Mouse (Mus musculus) bone marrow, adult 2 months (tissue): ENCODE measurements around the gene Mecom. TPM values are rescaled to one million over a fixed set of nuclear protein-coding genes. Genes with fewer than 3 reads are reported as not detected.

Source experiments
- H3K27ac ChIP-seq: fragments of 200-500 bp; 2 replicates; pipeline ENCODE4 v1.5.1; 2012; ENCODE audit warnings: low read depth, mild to moderate bottlenecking, control low read depth, inconsistent platforms, low read length; ENCODE audit not compliant: control insufficient read depth, poor library complexity, insufficient read depth
- H3K4me1 ChIP-seq: fragments of 200-500 bp; 2 replicates; pipeline ENCODE4 v1.6.1; 2011; ENCODE audit warnings: low read length; ENCODE audit not compliant: control insufficient read depth, insufficient read depth
- H3K4me3 ChIP-seq: fragments of 200-500 bp; replicated peaks from 2 replicates; pipeline ENCODE3; 2011; ENCODE audit warnings: mild to moderate bottlenecking, low read depth, low read length, control low read depth; ENCODE audit not compliant: control insufficient read depth
- CTCF ChIP-seq: fragments of 200-500 bp; IDR thresholded peaks from 2 replicates; pipeline ENCODE4 v1.5.1; 2011; ENCODE audit warnings: low read length, control low read depth; ENCODE audit not compliant: control insufficient read depth, insufficient read depth
- POLR2A ChIP-seq: fragments of 200-500 bp; IDR thresholded peaks from 2 replicates; pipeline ENCODE4 v1.6.1; 2011; ENCODE audit warnings: low read depth, mild to moderate bottlenecking, control low read depth, low read length, borderline replicate concordance; ENCODE audit not compliant: control insufficient read depth
- WGBS: fragments of 180-500 bp; shearing (Covaris S2); methylation state at CpG from one replicate; pipeline ENCODE4 v1.1.7; 2018; 5-methylcytosine and 5-hydroxymethylcytosine counted together
- polyA plus RNA-seq: library from polyadenylated mRNA; stranded (reverse); fragments of >200 nt; gene quantifications from 2 replicates; pipeline ENCODE4 v1.2.4, GENCODE M21; 2011; ENCODE audit warnings: low replicate concordance; ENCODE audit not compliant: missing spikeins, insufficient read depth, insufficient read length

The Mecom gene
- polyA plus RNA-seq, 1 experiment, result 0.70 TPM

DNA sequence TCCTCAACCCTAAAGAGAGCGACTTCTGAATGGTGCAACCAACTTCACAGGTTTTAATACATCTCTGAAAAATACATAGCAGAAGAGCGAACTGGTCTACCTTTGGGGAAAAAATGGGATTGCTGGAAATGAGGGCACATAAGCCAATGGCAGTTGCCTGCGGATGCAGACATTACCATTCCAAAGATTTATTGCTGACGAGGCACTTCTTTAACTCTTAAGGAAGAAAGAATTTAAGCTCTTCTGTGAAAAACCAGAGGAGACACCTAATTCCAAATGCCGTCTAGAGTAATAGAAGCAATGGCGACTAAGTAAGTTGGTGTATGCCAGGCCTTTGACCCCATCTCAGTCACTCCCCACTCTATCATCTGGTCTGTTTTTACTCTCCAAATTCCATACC lies 240.2 kb downstream of the Mecom start:
- 81% methylated on average over 6 of the region's 6 CpGs for whole genome bisulfite sequencing
- no peaks in the 10 kb centered on the region for H3K4me1 ChIP-seq
- H3K4me3 ChIP-seq, result no peak overlapping the region

GRCm38 (mm10) chr3:30306080-30306479 lies 241.7 kb downstream of the Mecom start:
- TF ChIP-seq POLR2A, result no peak
- no peak for TF ChIP-seq CTCF
- no peak overlapping the region for H3K27ac ChIP-seq
- no peak overlapping the region for H3K4me3 ChIP-seq
- WGBS, result 85% methylated on average over 3 of the region's 3 CpGs
- no peaks in the 10 kb centered on the region for H3K4me1 ChIP-seq

More for the DNA sequence above, 240.2 kb downstream of the Mecom start:
- no peak overlapping the region for H3K27ac ChIP-seq
- no peak for TF ChIP-seq CTCF
- no peak for TF ChIP-seq POLR2A

- Histone ChIP-seq H3K4me3 (no peak overlapping the region), H3K27ac (no peak overlapping the region), H3K4me1 (no peaks in the 10 kb centered on the region)
- WGBS, result 60% methylated on average over 1 of the region's 1 CpGs
- no peak for TF ChIP-seq POLR2A
- no peak for TF ChIP-seq CTCF
Observed at GRCm38 (mm10) chr3:30299460-30299859, 248.3 kb downstream of the Mecom start.

- no peaks in the 10 kb centered on the region for H3K4me1 ChIP-seq
- no peak overlapping the region for H3K27ac ChIP-seq
- 51% methylated on average over 5 of the region's 5 CpGs for WGBS
- TF ChIP-seq POLR2A (no peak), CTCF (no peak)
- H3K4me3 ChIP-seq, result no peak overlapping the region
Observed at GRCm38 (mm10) chr3:30294433-30294832, 253.4 kb downstream of the Mecom start.

DNA sequence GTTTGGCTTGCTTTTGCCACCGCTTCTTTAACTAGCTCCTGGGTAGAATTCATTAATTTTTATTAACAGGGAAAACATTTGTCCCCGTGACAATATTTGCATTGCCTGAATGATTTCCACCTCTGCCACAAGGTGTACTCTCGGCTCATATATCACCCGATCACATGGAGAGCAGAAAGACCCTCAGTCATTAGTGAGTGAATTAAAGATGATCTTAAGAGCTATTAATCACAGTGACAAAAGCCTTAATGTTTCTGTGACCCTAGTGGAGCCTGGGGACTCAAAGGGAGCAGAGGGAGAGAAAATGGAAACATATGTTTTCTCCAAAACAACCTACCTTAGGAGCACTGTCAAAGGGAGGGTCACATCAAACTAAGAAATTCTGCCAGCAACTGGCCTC lies 261.3 kb downstream of the Mecom start:
- no peak overlapping the region for H3K4me3 ChIP-seq
- WGBS, result 79% methylated on average over 4 of the region's 4 CpGs
- H3K27ac ChIP-seq, result no peak overlapping the region
- no peaks in the 10 kb centered on the region for H3K4me1 ChIP-seq
- TF ChIP-seq POLR2A (no peak), CTCF (no peak)

GRCm38 (mm10) chr3:30284094-30284493 lies 263.7 kb downstream of the Mecom start:
- no peak overlapping the region for H3K27ac ChIP-seq
- no peak for TF ChIP-seq POLR2A
- 75% methylated on average over 4 of the region's 4 CpGs for WGBS
- no peaks in the 10 kb centered on the region for H3K4me1 ChIP-seq
- no peak overlapping the region for H3K4me3 ChIP-seq

DNA sequence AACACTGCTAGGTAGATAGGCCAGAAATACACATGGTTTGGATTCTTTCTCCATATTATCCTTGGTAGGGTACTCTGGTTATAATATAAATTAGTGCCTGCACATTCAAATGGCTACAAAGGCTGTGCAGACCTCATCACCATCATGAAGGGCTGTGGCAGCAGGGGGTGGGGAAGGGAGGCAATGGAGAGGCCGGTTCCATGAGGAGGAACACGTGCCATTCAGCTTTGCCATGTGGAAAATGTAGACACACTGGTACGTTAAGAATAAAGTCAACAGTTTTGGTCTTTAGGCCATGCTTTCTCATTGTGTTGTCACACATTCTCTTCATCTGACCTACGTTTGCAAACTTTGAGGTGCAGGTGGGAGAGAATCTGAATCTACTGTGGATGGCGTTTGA lies 264.2 kb downstream of the Mecom start:
- H3K4me1 ChIP-seq, result no peaks in the 10 kb centered on the region
- 77% methylated on average over 5 of the region's 5 CpGs for WGBS
- H3K4me3 ChIP-seq, result no peak overlapping the region

GRCm38 (mm10) chr3:30277569-30277968 lies 270.2 kb downstream of the Mecom start:
- TF ChIP-seq CTCF (no peak), POLR2A (no peak)
- 87% methylated on average over 10 of the region's 10 CpGs for WGBS
- Histone ChIP-seq H3K4me3 (no peak overlapping the region), H3K27ac (no peak overlapping the region), H3K4me1 (no peaks in the 10 kb centered on the region)

More for the DNA sequence above, 264.2 kb downstream of the Mecom start:
- H3K27ac ChIP-seq, result no peak overlapping the region
- TF ChIP-seq POLR2A, result no peak
- no peak for TF ChIP-seq CTCF

DNA sequence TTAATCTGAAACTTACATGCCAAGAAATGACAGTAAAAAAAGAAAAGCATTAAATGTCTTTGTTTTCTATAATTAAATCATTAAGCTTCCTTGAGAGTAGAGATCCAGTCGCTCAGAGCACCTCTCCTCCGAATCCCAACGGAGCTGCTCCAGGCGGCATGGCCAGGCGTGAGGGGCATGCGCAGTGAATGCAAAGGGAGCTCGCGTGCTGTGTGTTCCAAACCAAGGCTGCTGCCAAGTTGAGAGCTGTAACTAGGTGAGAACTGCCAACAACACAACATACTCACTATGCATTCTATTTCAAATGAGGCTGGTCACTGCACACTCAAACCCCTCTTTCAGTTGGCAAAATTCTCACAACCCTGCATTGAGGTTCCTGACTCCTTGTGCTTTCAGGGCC lies 271.7 kb downstream of the Mecom start:
- TF ChIP-seq CTCF, result no peak
- TF ChIP-seq POLR2A, result no peak
- H3K4me1 ChIP-seq, result no peaks in the 10 kb centered on the region
- H3K4me3 ChIP-seq, result no peak overlapping the region
- no peak overlapping the region for H3K27ac ChIP-seq
- WGBS, result 87% methylated on average over 8 of the region's 8 CpGs
